Mouse (Mus musculus) cerebellum, adult 8-10 months (tissue): ENCODE measurements around the gene Ttc7b.

Experiments used
- DNase-seq: peaks from one replicate; pipeline ENCODE4 v3.0.0; 2022

Ttc7b gene

DNA sequence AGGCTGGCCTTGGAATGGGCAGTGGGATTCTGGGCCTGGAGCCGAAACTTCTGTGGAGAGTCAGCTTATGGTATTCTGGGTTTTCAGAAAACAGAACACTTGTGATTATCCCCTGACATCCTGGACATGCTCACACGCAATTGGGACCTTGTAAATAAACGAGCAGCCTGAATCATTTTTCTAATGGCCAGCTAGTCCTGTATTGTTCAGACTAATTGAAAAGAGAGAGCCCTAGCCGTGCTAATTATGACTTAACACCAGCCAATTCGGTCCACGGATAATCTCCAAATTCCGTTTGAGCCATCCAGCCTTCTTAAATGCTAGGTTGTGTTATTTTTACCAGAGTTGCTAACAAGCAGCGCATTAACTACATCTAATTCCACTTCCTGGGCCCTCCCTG, 112.5 kb downstream of the Ttc7b start:
- DNase-seq = no peak

DNA sequence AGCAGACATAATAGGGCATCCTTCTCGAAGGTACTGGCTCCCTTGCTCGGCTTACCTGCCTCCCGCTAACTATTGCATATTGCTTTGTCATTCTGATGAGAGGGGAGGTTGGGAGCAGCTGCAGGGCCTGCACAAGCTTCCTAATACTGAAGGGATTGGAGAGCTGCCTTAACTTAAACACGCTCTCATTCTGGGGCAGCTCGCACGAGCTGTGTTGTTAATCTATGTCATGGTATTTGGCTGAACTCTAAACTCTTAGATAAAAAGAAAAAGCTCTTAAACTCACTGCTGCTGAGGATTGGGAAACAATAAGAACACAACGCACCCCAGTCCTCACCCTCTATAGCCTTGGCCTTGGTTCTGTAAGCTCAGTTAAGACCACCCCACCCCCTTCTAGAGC, 113.3 kb downstream of the Ttc7b start:
- DNase-seq = no peak

DNA sequence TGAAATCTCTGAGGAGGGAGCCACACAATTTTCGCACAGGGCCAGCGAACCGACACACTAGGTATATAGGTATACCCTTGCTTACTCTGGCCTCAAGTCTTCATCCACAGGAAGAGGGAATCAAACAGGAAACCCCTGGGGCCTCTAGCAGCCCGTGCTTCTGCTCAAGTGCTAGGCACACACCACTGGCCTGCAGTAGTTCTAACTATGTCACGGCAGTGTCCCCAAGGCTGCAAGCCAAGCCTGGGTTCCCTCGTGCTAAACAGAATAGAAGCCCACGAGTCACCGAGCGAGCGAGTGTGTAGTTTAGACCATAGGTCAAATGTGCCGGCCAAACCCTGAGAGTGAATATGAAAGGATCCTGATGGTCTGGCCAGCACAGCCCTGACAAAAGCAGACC, 114.5 kb downstream of the Ttc7b start:
- DNase-seq = no peak

DNA sequence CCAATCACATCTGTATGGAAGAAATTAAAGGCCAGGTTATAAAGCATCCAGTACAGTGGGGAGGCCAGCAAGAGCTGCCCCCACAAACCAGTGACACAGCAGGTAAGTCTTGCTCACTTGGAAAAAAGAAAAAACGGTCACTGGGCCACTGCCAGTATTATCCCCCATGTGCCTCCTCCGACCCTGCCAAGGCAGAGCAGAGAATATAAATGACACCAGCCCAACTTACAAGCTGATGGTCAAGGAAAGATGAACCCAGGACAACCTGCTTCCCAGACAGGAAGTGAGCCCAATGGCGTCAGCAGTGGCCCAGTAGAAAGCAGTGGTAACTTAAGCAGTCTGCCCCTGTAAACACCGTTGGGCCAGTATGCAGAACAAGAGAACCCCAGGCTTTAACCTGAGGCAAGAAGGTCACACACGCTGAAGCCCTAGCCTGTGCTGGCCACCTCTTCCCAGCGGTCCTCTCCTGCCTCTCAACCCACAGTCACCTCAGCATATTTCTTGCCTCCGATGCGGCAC, 115.1 kb downstream of the Ttc7b start:
- no peak for DNase-seq

DNA sequence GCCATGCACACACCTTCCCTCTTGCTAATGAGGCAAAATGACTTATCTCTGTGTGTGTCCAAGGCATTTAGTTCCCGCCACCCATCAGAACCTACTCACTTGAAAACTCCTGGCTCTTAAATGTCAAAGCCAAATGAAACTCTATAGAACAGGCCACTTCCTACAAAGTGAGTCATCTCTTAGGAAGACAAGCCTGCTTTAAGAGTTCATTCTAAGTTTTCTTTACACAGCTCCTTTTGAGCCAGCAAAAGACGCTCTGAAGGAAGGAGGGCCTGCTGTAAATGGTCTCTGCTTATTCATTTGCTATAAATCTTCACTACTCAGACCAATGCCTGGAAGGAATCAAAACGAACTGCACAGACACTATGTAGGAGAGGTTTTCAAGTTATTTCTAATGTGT, 116.2 kb downstream of the Ttc7b start:
- DNase-seq = no peak

DNA sequence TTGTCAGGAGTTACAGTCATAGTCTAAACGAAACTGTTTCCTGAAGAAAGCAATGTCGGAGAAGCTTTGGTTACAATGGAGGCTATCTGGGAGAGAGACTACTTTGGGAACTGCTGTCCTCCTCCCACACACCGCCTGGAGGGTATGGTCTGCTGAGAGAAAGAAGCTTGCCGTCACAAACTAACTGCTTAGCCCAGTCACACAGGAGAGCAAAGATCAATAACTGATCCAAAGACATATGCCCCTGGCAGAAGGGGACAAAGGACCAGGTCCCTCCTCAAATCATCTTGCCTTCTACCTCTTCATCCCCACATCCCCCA, 117.7 kb downstream of the Ttc7b start:
- DNase-seq = no peak

DNA sequence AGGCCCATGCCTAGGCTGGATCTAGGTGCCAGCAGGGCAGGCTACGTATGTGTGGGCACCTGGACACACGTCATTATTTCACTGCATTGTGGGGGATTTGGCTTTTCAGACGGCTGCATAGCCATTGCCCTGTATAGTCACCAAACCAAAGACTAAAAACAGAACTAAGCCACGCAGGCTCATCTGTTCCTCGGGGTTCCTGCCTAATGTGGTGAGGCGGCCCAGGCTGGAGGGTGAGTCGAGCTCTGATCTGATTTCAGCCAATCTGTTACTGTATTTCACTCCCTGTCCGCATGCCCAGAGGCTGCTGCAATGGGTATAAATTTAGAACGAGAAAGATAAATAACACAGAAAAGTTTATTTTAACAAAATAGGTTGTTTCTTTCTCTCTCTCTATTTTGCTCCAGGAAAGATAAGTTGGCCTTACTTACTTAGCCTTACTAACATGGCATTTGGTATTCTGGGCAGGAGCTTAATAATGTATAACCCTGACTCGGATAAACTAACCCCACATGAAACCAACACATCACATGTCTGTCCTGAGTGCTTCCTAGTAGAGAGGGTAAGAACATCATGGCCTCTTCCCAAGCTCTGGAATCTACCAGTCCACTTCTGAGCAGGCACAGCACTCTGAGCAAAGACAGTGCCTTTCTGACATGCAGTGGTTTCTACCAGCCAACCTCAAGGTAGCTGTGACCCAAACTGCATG, 118.2 kb downstream of the Ttc7b start:
- DNase-seq = no peak

DNA sequence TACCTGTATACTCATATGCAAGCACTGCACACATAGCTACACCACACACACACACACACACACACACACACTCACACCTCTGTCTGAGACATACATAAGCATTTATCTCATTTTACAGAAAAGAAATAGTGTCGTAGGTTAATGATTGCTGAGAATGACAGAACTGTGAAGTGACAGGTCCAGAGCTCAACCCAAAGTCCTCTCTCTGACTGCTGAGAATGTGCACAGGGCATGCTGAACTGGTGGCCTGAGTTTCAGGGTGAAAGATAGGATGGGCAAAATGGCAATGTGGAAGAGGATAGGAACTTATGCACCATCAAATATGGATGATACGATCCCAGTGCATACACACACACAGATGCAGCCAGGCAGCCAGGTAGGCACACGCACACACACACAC, 120.5 kb downstream of the Ttc7b start:
- DNase-seq = no peak

DNA sequence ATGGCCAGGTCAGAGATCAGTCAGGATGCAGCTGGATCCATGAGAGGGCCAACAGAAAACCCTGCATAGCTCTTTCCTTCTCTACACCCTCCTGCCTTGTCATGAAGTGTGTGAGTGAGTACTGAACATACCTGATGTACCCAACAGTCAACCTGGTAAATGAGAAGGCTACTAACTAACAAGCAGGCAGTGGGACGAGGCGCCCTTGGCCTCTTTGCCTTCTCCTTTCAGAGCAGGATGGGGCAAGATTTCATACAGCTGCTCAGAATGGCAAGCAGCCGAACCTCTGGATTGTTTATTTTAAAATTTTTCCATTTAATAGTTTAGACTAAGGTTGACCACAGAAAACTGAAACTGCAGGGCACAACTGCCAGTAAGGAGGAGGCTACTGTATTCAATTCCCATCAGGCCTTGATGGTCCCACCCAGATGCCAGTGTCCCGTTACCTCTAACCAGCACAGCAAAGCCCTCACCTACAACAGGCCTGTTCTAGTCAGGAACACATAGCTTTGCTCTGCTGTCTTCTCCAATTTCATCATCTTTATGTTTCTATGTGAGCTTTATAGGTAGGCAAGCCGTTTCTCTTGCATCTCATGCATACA, 121.4 kb downstream of the Ttc7b start:
- DNase-seq = no peak

DNA sequence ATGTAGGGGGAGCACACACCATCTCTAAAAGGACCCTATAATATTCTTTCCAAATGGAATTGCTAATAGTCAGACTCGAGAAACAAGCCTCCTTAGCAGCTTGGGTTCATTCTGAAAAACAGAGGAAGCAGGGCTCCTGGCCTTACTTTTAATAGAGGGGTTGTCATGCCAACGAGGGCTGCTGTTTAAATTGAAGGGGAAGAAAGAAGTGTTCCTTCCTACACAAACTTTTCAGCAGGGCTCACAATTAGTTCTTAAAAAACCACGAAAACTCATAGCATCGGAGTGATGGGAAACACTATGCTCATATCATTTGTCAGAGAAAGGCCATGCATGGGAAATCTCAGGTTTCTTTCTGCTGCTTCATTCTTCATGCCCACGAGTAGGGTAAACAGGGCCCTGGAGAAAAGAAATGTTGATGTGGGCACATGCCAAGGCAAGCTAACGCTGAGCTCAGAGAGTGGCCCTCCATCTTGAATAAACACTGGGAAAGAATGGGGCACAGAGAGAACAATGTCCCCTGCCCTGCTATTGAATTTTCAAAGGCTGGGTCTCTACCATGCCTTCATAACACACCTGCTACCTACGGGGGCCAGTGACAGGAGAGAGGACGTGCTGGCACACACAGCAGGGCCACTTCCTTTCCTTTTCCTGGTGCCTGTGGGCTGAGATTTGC, 122.2 kb downstream of the Ttc7b start:
- no peak for DNase-seq

DNA sequence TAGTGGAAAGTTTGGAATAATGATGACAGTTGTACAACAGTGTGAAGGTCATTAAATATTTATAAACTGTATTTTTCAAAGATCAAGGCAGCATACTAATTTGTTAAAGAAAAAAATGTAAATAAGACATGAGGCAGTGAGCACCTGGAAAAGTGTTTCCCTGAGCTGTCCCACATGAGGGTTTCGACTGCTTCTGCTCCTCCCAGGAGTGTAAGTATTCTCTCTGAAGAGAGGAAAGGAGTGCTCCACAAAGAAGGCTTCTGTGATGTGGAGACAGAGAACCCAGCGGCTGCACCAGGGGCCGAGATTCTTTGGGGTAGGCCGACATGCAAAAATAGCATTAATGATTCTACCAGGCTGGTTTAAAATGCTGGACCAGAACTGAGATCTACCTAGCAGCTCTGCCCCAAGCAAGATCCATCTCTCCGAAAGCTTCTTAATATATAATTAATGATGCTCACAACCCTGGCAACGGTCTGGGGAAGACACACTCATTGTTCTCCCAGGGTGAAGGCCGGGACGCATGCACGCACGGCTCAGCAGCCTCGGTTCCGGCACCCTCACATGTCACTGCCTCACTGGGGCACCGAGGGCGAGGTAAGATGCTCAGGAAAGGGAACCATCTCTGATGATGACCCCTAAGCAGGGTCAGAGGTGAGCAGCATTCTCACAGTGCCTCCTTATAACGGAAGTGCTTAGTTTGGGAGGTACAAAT, 123.0 kb downstream of the Ttc7b start:
- DNase-seq = no peak

DNA sequence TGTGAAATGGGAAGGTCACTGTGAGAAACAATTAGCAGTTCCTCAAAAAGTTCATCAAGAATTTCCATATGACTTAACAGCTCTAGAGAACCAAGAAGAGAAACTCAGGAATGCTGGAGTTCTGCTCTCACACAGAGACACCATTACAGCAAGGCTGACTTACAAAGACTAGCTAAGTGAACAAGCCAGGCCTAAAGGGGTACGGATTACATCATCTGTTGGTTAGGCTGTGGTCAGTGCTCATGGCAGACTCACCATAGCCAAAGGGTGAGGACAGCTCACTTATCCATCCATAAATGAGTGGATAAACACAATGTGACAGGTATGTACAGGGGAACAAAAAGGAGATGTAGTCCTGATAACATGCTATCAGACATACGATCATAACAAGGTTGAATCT, 123.8 kb downstream of the Ttc7b start:
- DNase-seq = no peak

DNA sequence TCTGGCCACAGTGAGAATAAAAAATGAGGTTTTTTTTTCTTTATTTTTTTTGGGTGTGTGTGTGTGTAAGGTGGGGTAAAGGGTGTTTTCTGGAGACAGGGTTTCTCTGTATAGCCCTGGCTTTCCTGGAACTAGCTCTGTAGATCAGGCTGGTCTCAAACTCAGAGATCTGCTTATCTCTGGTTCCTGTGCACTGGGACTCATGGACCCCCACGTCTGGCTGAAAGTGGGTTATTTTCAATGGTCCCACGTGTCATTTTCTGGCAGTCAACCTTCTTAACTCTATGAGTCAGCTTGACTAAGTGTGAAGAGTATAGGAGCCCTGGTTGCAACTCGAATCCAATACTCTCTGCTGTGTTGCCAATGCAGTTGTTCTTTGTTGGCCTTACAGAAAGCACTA, 127.1 kb downstream of the Ttc7b start:
- no peak for DNase-seq

DNA sequence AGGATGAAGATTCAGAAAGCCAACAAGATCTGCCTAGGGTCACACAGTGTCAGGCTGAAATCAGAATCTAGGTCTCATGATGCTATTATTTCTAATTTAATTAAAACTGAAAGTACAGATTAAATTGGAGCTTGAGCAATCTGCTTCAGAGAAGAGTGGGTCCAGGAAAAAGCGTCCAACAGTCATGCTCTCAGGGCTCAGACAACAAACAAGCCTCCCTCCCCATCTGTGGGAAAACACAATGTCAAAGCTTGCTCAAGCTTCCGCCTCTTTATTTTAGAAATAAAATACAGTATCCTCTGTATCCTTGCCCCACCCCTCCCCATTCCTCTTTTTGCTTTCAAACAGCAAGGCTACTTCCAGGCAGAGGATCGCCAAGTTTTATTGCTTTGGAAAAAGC, 127.5 kb downstream of the Ttc7b start:
- DNase-seq = no peak

DNA sequence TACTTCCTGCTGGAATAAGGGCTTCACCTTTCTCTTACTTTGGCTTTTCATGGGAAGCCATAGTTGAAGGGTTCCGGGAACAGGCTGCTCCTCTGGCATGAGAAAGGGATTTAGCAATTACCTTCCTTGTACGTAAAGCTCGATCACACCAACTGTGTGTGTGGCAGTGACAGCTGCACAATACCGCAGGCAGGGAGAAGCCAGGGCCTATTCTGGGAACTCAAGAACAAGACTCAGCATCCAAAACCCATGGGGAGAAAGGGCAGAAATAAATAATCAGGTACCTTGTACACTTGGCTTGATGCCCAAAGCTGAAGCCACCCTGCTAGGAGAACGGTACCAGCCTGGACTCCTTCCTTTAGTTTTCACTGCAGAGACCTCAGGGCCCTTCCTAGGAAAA, 128.2 kb downstream of the Ttc7b start:
- peak; percentile 71 for DNase-seq

DNA sequence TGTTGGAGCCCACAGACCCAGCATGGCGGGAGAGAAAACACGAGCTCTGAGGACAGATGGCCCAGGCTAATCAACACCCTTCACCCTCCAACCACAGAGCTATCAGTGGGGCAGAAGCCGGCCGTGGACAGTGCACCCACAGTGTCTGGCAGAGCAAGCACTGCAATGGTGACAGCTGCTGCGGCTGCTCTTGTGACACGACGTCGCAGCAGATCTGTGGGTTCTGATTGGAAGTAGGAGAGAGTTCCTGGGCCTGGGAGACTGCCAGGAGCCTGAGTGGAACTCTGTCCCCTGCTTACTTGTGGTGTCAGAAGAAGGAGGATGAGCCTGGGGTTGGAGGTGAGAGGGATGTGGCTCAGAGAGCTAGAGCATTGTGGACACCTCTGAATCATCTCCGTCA, 128.7 kb downstream of the Ttc7b start:
- DNase-seq = peak; percentile 39

DNA sequence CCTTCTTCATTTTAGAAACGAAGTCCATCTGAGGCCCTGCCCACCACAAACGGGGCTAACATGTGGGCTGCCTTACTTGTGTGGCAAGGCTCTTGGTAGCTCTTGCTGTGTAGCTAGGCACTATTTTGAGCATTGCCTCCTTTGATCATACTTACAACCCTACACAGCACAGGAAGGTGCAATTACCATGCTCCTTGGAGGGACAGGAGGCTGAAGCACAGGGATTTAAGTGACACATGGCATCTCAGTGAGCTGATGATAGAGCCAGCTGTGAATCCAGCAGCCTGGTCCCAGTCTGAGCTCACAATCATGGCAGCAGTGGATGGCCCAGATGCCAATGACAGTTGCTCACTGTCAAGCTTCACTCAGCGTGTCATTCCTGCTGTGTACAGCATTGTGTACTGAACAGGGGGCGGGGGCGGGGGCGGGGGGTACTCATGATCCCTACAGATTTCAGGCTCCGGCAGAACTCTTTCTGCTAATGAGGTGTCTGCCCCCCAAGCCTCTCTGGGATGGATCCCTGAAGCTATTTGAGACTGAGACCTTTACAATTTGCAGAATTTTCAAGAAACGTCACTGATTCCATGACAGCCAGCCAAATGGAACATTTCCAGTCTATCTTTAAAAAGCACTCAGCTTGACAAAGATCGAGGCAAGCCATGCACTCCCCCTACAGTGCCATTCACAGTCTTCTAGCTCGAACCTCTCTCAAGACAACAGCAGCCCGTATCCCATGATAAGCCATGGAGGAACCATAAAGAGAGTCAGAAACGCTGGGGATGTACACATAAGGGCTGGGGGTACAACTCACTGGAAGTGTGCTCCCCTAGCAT, 130.5 kb downstream of the Ttc7b start:
- DNase-seq = no peak

DNA sequence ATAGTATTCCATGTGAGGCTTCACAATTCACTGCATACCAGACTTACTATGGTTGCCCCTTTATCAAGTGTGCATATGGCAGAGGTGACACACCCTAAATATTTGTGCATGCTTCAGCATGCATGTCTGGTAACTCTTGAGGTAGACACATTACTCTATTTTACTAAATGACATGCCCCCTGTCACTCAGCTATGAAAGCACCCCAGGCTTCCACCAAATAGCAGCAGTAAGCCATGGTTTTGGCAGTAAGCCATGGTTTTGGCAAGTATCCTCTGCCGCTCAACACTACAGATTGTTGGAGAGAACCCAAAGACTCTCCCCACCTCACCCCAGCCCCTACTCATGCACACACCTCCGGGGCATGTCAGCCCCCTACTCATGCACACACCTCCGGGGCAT, 134.4 kb downstream of the Ttc7b start:
- no peak for DNase-seq

DNA sequence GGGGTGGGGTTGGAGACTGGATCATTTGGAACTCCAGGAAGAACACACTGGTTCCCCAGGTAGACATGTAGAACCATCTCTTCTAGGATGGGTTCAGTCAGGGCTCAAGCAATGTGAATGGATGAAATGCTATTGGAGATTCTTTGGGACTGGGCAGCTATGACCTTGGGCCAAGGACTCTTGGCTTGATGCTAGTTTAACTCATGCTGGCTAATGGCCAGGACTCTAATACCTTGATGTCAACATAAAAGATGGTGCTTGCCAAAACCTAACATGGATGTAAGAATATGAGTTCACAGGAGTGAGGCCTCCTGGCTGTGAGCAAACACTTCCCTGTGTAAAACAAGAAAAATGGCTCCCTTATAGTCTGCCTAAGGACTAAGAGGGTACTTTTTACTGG, 138.1 kb downstream of the Ttc7b start:
- no peak for DNase-seq

DNA sequence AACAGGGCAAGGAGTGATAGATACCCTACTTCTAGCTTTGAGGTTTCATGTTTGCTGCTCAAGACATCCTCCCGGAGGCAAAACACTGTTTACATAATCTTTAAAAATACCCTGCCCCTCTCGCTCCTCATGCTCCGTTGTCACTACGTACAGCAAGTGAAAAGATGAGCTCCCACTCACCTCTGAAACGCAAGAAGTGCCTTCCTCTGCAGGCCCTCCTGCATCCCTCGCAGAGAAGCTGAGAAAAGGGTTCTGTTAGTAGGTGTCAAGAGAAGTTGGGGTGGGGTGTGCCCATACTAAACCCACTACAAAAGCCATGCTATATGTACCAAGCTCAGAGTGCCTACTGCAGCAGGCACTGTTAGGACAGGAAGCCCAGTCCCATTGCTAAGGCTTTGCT, 138.7 kb downstream of the Ttc7b start:
- no peak for DNase-seq

DNA sequence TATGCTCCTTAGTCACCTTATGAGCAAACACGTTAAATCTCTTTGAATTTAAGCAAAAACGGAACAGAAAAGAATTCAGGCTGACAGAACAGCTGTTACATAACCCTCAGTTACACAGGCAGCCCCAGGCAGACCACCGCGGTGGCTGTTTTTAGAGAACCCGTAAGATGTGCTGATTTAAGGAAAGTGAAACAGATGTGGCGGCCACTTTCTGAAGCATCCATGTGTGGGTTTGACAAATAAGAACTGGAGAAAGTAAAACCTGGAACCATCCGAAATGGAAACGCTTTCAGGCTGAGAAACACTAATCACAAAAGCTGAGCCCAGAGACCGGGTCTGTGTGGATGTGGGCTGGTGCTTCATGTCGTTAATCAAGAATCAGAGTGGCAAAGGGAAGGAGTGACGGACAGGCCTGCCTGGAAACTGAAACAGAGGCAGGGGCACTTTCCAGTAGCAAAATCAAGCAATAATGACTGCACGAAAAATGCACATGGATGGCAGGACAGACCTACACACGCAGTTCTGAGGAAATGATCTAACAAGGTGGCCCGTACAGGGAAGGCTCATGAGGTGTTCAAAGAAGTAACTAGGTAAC, 139.8 kb downstream of the Ttc7b start:
- DNase-seq = no peak

DNA sequence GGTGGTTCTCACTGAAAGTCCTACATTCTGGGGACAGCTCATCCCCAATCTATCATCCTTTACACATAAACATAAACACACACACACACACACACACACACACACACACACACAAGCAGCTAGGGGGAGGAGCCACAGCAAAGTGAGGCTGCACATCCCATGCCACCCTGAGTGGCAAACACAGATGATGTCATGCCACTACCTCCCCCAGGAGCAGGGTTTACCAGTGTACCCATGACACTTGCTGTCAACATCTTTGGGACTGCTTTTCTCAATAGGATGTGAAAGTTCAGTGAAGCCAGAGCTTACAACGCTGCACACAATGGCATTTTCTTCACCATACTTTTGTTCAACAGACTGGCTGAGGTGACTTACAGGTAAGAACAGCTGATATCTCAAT, 140.8 kb downstream of the Ttc7b start:
- no peak for DNase-seq

DNA sequence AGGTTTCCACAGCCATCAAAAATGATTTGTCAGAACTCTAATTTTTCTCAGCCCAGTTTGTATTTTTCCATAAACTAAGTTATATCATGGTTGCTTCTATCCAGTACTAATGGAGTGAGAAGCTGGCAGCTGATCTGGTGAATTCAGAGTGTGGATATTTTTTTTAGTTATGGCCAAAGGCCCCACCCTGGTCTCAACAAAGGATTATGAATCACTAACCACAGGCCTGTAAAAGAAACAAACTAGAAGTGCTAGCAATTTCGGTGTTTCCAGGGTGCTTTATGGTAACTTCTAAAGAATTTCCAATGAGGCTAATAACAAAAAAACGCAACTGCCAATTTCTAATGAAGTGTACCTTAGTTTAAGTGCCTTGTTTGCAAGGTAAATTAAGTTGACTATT, 142.4 kb downstream of the Ttc7b start:
- no peak for DNase-seq
